Mouse (Mus musculus) embryonic facial prominence, embryonic 10.5 days (tissue): Measurements from ENCODE around the gene Adgrd1. TPM values are rescaled to one million over a fixed set of nuclear protein-coding genes. Genes with fewer than 3 reads are reported as not detected.
"Not testable (repeated sequence)": the region's sequence is repeated elsewhere in the genome, so short reads cannot be mapped to it uniquely, and the experiment has no call there.

Experiments used
- DNase-seq: peaks from one replicate; pipeline ENCODE4 v3.0.0-alpha.2; 2017; ENCODE audit warnings: low spot score
- H3K27ac ChIP-seq: fragments of 300-500 bp; sonication (generic); replicated peaks from 2 replicates; pipeline ENCODE4 v1.5.1; 2016; ENCODE audit warnings: mild to moderate bottlenecking
- H3K27me3 ChIP-seq: fragments of 300-500 bp; sonication (generic); replicated peaks from 2 replicates; pipeline ENCODE4 v1.6.1; 2016; ENCODE audit warnings: low read depth, mild to moderate bottlenecking; ENCODE audit not compliant: poor library complexity, severe bottlenecking
- H3K36me3 ChIP-seq: fragments of 300-500 bp; sonication (generic); replicated peaks from 2 replicates; pipeline ENCODE4 v1.6.1; 2016; ENCODE audit warnings: mild to moderate bottlenecking, moderate library complexity
- H3K4me1 ChIP-seq: fragments of 300-500 bp; sonication (generic); 2 replicates; pipeline ENCODE4 v1.6.1; 2016
- H3K4me3 ChIP-seq: fragments of 300-500 bp; sonication (generic); 2 replicates; pipeline ENCODE4 v1.5.1; 2016; ENCODE audit warnings: mild to moderate bottlenecking, moderate library complexity
- H3K9me3 ChIP-seq: fragments of 300-500 bp; sonication (generic); 2 replicates; pipeline ENCODE4 v1.6.1; 2016; ENCODE audit warnings: mild to moderate bottlenecking
- WGBS: fragments of 180-500 bp; shearing (Covaris S2); methylation state at CpG from one replicate; pipeline ENCODE4 v1.1.7; 2016; 5-methylcytosine and 5-hydroxymethylcytosine counted together
- polyA plus RNA-seq: library from polyadenylated mRNA; unstranded; fragments of >200 nt; fragmentation: Nextera tagmentation; extraction: Ambion mirVana; gene quantifications from 2 replicates; pipeline ENCODE4 v1.2.1, GENCODE M21; 2016

Gene Adgrd1
- polyA plus RNA-seq, 1 experiment from 2014 or later, result not detected

- Histone ChIP-seq H3K4me1 (peaks cover 10% of the 10 kb centered on the region; the same call in 1 of the 2 replicates), H3K9me3 (no peaks in the 10 kb centered on the region), H3K27ac (no peak overlapping the region), H3K36me3 (no peaks in the 10 kb centered on the region), H3K4me3 (no peak overlapping the region), H3K27me3 (no peaks in the 10 kb centered on the region)
- DNase-seq, result no peak
- WGBS, result 77% methylated on average over 8 of the region's 8 CpGs
These were observed 15.2 kb downstream of the Adgrd1 start for GRCm38 (mm10) chr5:129111729-129112128.

- Histone ChIP-seq H3K9me3 (no peaks in the 10 kb centered on the region), H3K4me1 (peaks cover 8% of the 10 kb centered on the region; the same call in 1 of the 2 replicates), H3K27me3 (no peaks in the 10 kb centered on the region), H3K36me3 (no peaks in the 10 kb centered on the region), H3K27ac (no peak overlapping the region), H3K4me3 (no peak overlapping the region)
- 80% methylated on average over 13 of the region's 13 CpGs for WGBS
- DNase-seq, result no peak
These were observed 17.4 kb downstream of the Adgrd1 start for GRCm38 (mm10) chr5:129113741-129114476.

GRCm38 (mm10) chr5:129116299-129116698 lies 19.7 kb downstream of the Adgrd1 start:
- WGBS, result 82% methylated on average over 8 of the region's 8 CpGs
- H3K9me3 ChIP-seq, result no peaks in the 10 kb centered on the region
- no peak overlapping the region for H3K27ac ChIP-seq
- no peaks in the 10 kb centered on the region for H3K4me1 ChIP-seq
- H3K36me3 ChIP-seq, result no peaks in the 10 kb centered on the region
- no peak for DNase-seq
- no peaks in the 10 kb centered on the region for H3K27me3 ChIP-seq
- H3K4me3 ChIP-seq, result no peak overlapping the region

- H3K4me1 ChIP-seq, result no peaks in the 10 kb centered on the region
- H3K9me3 ChIP-seq, result no peaks in the 10 kb centered on the region
- no peak for DNase-seq
- no peaks in the 10 kb centered on the region for H3K36me3 ChIP-seq
- 89% methylated on average over 4 of the region's 4 CpGs for WGBS
- H3K27me3 ChIP-seq, result no peaks in the 10 kb centered on the region
- H3K4me3 ChIP-seq, result no peak overlapping the region
- no peak overlapping the region for H3K27ac ChIP-seq
These were observed 21.1 kb downstream of the Adgrd1 start for GRCm38 (mm10) chr5:129117593-129118113.

- H3K36me3 ChIP-seq, result no peaks in the 10 kb centered on the region
- H3K4me3 ChIP-seq, result no peak overlapping the region
- H3K27me3 ChIP-seq, result no peaks in the 10 kb centered on the region
- DNase-seq, result no peak
- no peaks in the 10 kb centered on the region for H3K9me3 ChIP-seq
- WGBS, result 70% methylated on average over 7 of the region's 7 CpGs
- H3K4me1 ChIP-seq, result no peaks in the 10 kb centered on the region
- no peak overlapping the region for H3K27ac ChIP-seq
These were observed 22.0 kb downstream of the Adgrd1 start for GRCm38 (mm10) chr5:129118523-129118922.

GRCm38 (mm10) chr5:129119146-129119545 lies 22.6 kb downstream of the Adgrd1 start:
- no peak overlapping the region for H3K27ac ChIP-seq
- no peak overlapping the region for H3K4me3 ChIP-seq
- H3K9me3 ChIP-seq, result no peaks in the 10 kb centered on the region
- no peak for DNase-seq
- WGBS, result 73% methylated on average over 4 of the region's 4 CpGs
- H3K4me1 ChIP-seq, result peaks cover 5% of the 10 kb centered on the region
- H3K36me3 ChIP-seq, result no peaks in the 10 kb centered on the region
- H3K27me3 ChIP-seq, result no peaks in the 10 kb centered on the region

- Histone ChIP-seq H3K36me3 (no peaks in the 10 kb centered on the region), H3K27me3 (no peaks in the 10 kb centered on the region), H3K9me3 (no peaks in the 10 kb centered on the region), H3K27ac (no peak overlapping the region), H3K4me3 (no peak overlapping the region), H3K4me1 (peaks cover 14% of the 10 kb centered on the region)
- no peak for DNase-seq
- 90% methylated on average over 15 of the region's 15 CpGs for WGBS
These were observed 25.2 kb downstream of the Adgrd1 start for GRCm38 (mm10) chr5:129121654-129122285.

GRCm38 (mm10) chr5:129122491-129122890 lies 25.9 kb downstream of the Adgrd1 start:
- H3K9me3 ChIP-seq, result no peaks in the 10 kb centered on the region
- H3K4me3 ChIP-seq, result no peak overlapping the region
- no peaks in the 10 kb centered on the region for H3K36me3 ChIP-seq
- WGBS, result 90% methylated on average over 7 of the region's 7 CpGs
- H3K4me1 ChIP-seq, result peaks cover 14% of the 10 kb centered on the region
- no peaks in the 10 kb centered on the region for H3K27me3 ChIP-seq
- DNase-seq, result no peak
- H3K27ac ChIP-seq, result no peak overlapping the region

GRCm38 (mm10) chr5:129124070-129124828 lies 27.7 kb downstream of the Adgrd1 start:
- H3K4me3 ChIP-seq, result no peak overlapping the region
- no peaks in the 10 kb centered on the region for H3K36me3 ChIP-seq
- 0 out of 2 replicates have a peak overlapping the region, but pooled peaks have one; percentile 3 for H3K27ac ChIP-seq
- WGBS, result 43% methylated on average over 11 of the region's 11 CpGs
- peaks cover 9% of the 10 kb centered on the region; the same call in 1 of the 2 replicates for H3K9me3 ChIP-seq
- DNase-seq, result no peak
- H3K27me3 ChIP-seq, result no peaks in the 10 kb centered on the region
- peaks cover 14% of the 10 kb centered on the region for H3K4me1 ChIP-seq

- peaks cover 14% of the 10 kb centered on the region for H3K4me1 ChIP-seq
- not testable (repeated sequence) for H3K4me3 ChIP-seq, H3K9me3 ChIP-seq, H3K36me3 ChIP-seq, H3K27me3 ChIP-seq, DNase-seq, H3K27ac ChIP-seq
- WGBS, result 95% methylated on average over 22 of the region's 22 CpGs
These were observed 31.8 kb downstream of the Adgrd1 start for GRCm38 (mm10) chr5:129128310-129128709.

- Histone ChIP-seq H3K27me3 (no peaks in the 10 kb centered on the region), H3K4me1 (no peaks in the 10 kb centered on the region), H3K36me3 (no peaks in the 10 kb centered on the region), H3K9me3 (peaks cover 9% of the 10 kb centered on the region; the same call in 1 of the 2 replicates), H3K27ac (no peak overlapping the region), H3K4me3 (no peak overlapping the region)
- DNase-seq, result no peak
- WGBS, result 91% methylated on average over 8 of the region's 8 CpGs
These were observed 33.8 kb downstream of the Adgrd1 start for GRCm38 (mm10) chr5:129130301-129130700.

GRCm38 (mm10) chr5:129137405-129137804 lies 40.9 kb downstream of the Adgrd1 start:
- H3K4me1 ChIP-seq, result no peaks in the 10 kb centered on the region
- no peak overlapping the region for H3K4me3 ChIP-seq
- H3K9me3 ChIP-seq, result no peaks in the 10 kb centered on the region
- no peaks in the 10 kb centered on the region for H3K36me3 ChIP-seq
- H3K27me3 ChIP-seq, result no peaks in the 10 kb centered on the region
- no peak for DNase-seq
- H3K27ac ChIP-seq, result no peak overlapping the region
- 91% methylated on average over 5 of the region's 5 CpGs for WGBS
